8 mouse cellular contexts compared by ENCODE assay signal in the genomic region with DNA sequence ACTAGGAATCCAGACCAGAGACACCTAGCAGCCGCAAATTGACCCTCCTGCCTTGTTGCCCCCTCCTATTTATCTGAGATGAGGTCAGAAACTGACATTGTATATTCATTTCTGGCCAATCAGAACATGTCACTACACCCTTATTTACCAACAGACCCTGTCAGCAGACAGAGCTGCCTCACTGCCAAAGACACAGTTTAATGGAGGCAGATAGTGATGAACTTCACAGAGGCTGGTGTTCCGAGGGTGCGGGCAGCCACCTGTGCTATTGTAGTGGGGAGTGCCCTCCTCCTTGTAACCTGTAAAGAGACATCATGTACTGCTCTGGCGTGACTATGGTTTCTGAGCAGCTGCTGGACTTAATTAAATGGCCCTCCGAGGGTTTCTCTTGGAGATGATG.
A peak's percentile ranks its signal among the peaks of the same experiment; 100 is the strongest.
DNase-seq lines count a peak whose midpoint lies in the region; TF ChIP-seq lines count a peak whose summit lies in the region.
"Not testable (repeated sequence)": the region's sequence is repeated elsewhere in the genome, so short reads cannot be mapped to it uniquely, and the experiment has no call there.

No protein-coding gene starts in this region.

- peak; percentile 26 to 30 for DNase-seq in B cell, adult 2 months
- peak; percentile 3 to 22 for DNase-seq in cerebellum, adult 18-20 months
- peak; percentile 60 to 63 for DNase-seq in gastrocnemius, adult 8-10 months (ENCODE audit: low spot score in 2 of 2)
- peak; percentile 57 for DNase-seq in heart, postnatal 25 days (ENCODE audit: low spot score)
- DNase-seq in layer of hippocampus, adult 18-20 months (ENCODE audit: low spot score in 2 of 2), result peak; percentile 37 to 45
- DNase-seq in left cerebral cortex, postnatal 4 days, result peak; percentile 8
- DNase-seq in right cerebral cortex, adult 18-20 months, result peak; percentile 26
- peak; percentile 23 for DNase-seq in thymus, adult 2 months

- H3K36me3 ChIP-seq in thymus, adult 2 months (ENCODE audit: control insufficient read depth, insufficient read depth, low read length), result not testable (repeated sequence)

- TF ChIP-seq CTCF in thymus, adult 2 months (IDR thresholded peaks at IDR 0.05; ENCODE audit: borderline replicate concordance, control insufficient read depth, extremely low read depth, insufficient read depth, low read length, poor library complexity), result not testable (repeated sequence)

- TF ChIP-seq POLR2A in thymus, adult 2 months (IDR thresholded peaks at IDR 0.05; ENCODE audit: control insufficient read depth, extremely low read depth, insufficient read depth, low read length, poor library complexity), result not testable (repeated sequence)

- H3K4me1 ChIP-seq in thymus, adult 2 months (replicated peaks; ENCODE audit: control insufficient read depth, insufficient read depth, low read length), result not testable (repeated sequence)

- H3K27me3 ChIP-seq in thymus, adult 2 months (ENCODE audit: control insufficient read depth, insufficient read depth, low read length), result not testable (repeated sequence)

- H3K4me3 ChIP-seq in thymus, adult 2 months (ENCODE audit: control insufficient read depth, insufficient read depth, low read length), result not testable (repeated sequence)

- not testable (repeated sequence) for H3K27ac ChIP-seq in thymus, adult 2 months (ENCODE audit: control insufficient read depth, insufficient read depth, low read length)

- 87% methylated on average over 4 of the region's 5 CpGs for WGBS in thymus, adult 2 months

- intact Hi-C loops in heart, postnatal 25 days (cut with DNase I); left cerebral cortex, postnatal 4 days (cut with DNase I): not testable (repeated sequence)

Comparison
In these comparisons a context has a peak if more than half of its experiments do, and no peak if none do; other contexts are left out.
1. DNase-seq: peak in every context shown above with its lines; median percentile 62 in gastrocnemius, adult 8-10 months; 57 in heart, postnatal 25 days; 41 in layer of hippocampus, adult 18-20 months; 28 in B cell, adult 2 months; 26 in right cerebral cortex, adult 18-20 months; 23 in thymus, adult 2 months; 12 in cerebellum, adult 18-20 months; 8 in left cerebral cortex, postnatal 4 days.